Mouse (Mus musculus): ENCODE measurements around the gene Krt24.

The Krt24 gene

GRCm38 (mm10) chr11:99284833-99285312 is at the start of gene Krt24:
Gene Krt24 (minus strand): TSS chr11:99285262.
- no peak for DNase-seq (ENCODE audit: low read depth, low spot score)

GRCm38 (mm10) chr11:99333426-99333825 is 48.4 kb upstream of the Krt24 start:
- no peak for DNase-seq (ENCODE audit: low read depth, low spot score)

DNA sequence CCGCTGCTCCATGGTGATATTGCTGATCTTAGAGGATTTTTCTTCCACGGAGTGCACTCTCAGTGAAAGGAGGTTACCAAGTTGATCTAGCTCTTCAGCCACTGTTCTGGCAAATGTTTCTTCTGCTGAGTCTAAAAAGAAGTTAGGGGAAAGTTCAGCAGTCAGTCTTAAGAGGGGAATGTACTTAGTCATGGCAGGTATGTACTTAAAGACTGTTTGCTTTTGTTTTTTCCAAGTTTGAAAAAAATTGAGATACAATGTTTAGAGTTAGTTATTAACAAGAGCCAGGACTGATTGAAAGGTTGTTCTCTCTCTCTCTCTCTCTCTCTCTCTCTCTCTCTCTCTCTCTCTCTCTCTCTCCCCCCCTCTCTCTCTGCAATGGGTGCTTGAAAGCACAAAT is 44.6 kb upstream of the Krt24 start:
- DNase-seq (ENCODE audit: low read depth, low spot score): no peak

DNA sequence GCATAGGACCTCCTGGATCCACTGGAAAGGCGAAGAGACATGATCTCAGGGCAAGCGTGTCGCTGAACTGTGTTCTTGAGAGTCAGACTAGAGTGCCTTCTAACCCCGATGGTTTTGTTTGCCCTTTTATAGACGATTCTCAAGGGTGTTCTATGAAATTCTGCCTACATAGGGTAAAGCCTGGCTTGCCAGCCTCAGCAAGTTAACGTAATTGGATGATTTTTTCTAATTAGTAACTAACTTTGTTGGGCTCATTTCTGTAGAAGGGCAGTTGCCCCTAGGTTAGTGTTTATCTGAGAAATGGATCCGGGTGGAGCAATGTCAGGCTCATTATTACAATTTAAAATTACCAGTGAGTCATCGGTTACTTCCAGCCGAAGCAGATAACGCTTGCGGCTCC is 37.8 kb upstream of the Krt24 start, which contains the start of gene Krt25:
Gene Krt25 (minus strand): TSS at position 101 of the 400 bp plus-strand sequence.
- no peak for DNase-seq (ENCODE audit: low read depth, low spot score)

DNA sequence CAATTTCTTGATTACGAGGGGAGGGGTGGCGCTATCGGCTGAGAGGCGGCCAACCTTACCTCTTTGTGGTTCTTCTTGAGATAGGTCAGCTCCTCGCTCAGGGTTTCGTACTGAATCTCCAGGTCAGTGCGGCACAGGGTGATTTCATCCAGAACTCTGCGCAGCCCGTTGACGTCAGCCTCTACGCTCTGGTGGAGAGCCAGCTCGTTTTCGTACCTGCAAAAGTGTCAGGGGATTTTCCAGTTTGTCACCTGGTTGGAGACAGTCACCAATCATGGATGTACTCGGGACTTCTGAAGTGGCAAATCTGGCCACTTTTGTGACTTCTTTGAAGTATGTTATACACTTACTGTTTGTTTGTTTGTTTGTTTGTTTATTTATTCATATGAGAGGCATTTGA is 36.0 kb upstream of the Krt24 start:
- DNase-seq (ENCODE audit: low read depth, low spot score): no peak

- no peak for DNase-seq (ENCODE audit: low read depth, low spot score)
Measured at GRCm38 (mm10) chr11:99319127-99319526, 34.1 kb upstream of the Krt24 start.

DNA sequence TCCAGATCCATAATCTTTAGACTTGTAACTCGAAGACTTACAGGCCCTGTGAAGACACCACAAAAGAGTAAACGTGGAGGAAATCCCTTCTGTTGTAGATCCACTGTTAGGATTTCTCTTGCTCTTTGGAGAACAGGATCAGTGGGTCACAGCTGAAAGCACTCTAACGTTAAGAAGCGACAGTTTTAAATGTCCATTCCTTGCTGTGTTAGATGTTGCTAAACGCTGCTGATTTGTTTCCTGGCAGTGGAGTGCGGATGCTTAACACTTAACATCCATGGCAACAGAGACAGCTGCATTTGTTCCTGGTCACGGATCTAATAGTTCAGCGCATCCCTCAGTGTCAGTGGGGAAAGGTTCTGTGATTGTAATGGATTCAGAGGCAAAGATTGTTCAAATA is 31.5 kb upstream of the Krt24 start:
- DNase-seq (ENCODE audit: low read depth, low spot score): no peak

DNA sequence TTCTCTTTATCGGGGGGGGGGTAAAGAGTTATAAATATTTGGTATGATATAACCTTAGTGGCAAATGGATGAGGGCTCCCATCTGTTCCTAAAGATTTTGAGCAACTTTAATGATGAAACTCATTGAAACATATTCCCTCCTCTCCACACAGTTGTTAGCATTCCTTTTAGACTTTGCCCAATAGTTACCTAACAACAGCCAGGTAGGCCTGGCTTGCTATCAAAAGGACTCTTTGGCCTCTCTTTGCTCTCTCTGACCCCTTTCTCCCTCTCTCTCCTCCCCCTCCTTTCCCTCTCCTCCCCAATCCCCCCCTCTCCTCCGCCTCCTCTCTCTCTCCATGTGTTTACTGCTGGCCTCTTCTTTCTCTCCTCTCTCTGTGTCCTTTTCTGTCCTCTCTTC is 29.5 kb upstream of the Krt24 start:
- DNase-seq (ENCODE audit: low read depth, low spot score): no peak

- peak; percentile 67 for DNase-seq (ENCODE audit: low read depth, low spot score)
Measured at GRCm38 (mm10) chr11:99310882-99311281, 25.8 kb upstream of the Krt24 start.

GRCm38 (mm10) chr11:99307579-99307978 is 22.5 kb upstream of the Krt24 start:
- peak; percentile 82 for DNase-seq (ENCODE audit: low read depth, low spot score)

- no peak for DNase-seq (ENCODE audit: low read depth, low spot score)
Measured at GRCm38 (mm10) chr11:99295039-99295438, 10.0 kb upstream of the Krt24 start.

GRCm38 (mm10) chr11:99292846-99293245 is 7.8 kb upstream of the Krt24 start:
- peak; percentile 76 for DNase-seq (ENCODE audit: low read depth, low spot score)

DNA sequence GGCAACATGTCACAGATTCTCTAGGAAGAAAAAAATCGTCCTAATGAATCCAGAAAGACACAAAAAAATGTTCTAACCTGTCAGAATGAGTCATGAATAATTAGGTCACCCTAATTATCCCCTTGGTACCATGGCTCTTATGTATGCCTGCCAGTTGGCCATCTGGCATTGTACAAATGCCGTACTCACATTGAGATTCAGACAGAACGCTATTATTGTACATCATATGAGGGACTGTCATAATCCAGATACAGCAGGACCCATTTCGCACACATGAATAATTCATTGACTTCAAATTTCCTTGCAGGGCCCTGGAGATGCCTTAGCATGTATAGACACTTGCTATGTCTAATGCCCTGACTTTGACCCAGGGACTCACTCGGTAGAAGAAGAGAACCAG is 1.1 kb downstream of the Krt24 start:
- no peak for DNase-seq (ENCODE audit: low read depth, low spot score)

- no peak for DNase-seq (ENCODE audit: low read depth, low spot score)
Measured at GRCm38 (mm10) chr11:99283334-99283733, 1.7 kb downstream of the Krt24 start.

- DNase-seq (ENCODE audit: low read depth, low spot score): no peak
Measured at GRCm38 (mm10) chr11:99281116-99281515, 3.9 kb downstream of the Krt24 start.

DNA sequence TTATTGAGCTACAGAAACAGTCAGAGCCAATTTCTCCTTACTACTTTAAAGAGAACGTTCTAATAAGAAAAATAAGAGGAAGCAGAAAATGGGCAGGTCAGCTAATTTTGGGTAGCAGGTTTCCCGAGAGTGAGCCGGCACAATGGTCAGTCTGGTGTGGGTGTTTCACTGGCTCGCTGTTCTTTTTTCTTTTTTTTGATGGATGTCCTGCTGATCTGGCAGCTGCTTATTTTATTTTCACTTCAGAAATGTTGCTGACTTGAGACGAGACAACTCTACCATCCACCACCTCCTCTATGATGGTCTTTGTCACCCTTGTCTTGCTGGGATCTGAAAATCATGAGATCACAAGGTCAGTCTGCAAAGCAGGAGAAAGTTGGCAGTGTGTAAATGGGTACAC is 5.1 kb downstream of the Krt24 start:
- no peak for DNase-seq (ENCODE audit: low read depth, low spot score)

GRCm38 (mm10) chr11:99276786-99277185 is 8.3 kb downstream of the Krt24 start:
- no peak for DNase-seq (ENCODE audit: low read depth, low spot score)

DNA sequence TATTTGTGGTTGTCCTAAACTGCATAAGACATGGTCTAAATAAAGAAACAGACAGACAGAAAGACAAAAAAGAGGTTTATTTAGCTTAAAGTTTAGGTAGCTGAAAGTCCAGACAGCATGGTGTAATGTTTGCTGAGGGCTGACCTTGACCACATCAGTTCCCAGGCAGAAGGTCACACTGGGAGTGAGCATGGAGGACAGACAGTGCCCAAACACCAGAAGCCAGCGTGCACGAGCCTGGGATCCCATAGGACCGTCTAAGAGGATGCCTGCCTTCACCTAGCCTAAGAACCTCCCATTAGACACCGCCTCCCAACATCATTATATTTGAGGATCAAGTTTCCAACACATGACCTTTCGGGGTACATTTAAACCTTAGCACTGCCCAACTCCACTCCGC is 9.4 kb downstream of the Krt24 start:
- no peak for DNase-seq (ENCODE audit: low read depth, low spot score)

- DNase-seq (ENCODE audit: low read depth, low spot score): no peak
Measured at GRCm38 (mm10) chr11:99272721-99273120, 12.3 kb downstream of the Krt24 start.

DNA sequence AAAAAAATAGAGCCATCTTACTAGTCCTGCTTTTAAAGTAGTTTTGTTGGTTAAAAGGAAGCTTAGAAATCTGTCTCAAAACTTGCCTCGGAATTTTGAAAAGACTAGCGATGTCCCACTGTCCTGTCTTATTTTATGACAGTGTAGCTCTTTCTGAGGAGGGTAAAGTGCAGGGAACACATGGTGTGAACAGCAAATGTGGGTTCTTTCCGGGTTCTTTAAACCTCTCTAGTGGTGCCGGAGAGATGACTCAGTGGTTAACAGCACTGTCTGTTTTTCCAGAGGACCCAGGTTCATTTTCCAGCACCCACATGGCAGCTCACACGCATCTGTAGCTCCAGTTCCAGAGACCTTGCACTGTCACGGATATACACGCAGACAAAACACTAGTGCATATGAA is 15.9 kb downstream of the Krt24 start:
- DNase-seq (ENCODE audit: low read depth, low spot score): no peak

DNA sequence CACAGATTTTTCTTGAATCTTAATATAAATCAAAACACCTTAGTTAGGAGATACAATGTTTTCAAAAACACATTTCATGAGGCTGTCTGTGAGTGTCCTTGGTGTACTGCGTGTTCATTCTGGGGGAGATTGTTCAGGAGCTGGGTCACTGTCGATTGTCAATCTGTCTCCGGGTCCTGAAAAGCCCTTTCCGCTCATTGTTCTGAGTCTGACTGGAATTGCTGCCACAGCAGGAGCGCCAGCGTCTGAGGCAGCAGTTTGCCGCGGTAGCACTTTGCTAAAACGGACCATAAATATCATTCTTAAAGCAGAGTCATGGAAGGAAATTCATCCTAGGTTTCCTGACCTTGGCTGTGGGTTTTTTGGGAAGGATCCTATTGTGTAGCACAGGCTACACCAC is 19.3 kb downstream of the Krt24 start:
- DNase-seq (ENCODE audit: low read depth, low spot score): no peak

GRCm38 (mm10) chr11:99265220-99265619 is 19.8 kb downstream of the Krt24 start:
- DNase-seq (ENCODE audit: low read depth, low spot score): no peak

GRCm38 (mm10) chr11:99256213-99256612 is 28.8 kb downstream of the Krt24 start:
- DNase-seq (ENCODE audit: low read depth, low spot score): no peak

- DNase-seq (ENCODE audit: low read depth, low spot score): no peak
Measured at GRCm38 (mm10) chr11:99255316-99255715, 29.7 kb downstream of the Krt24 start.

Measured in ES-CJ7 (cell line).